Mouse (Mus musculus): Measurements from ENCODE around the gene Ctxn2.
"Not testable (repeated sequence)": the region's sequence is repeated elsewhere in the genome, so short reads cannot be mapped to it uniquely, and the experiment has no call there.

Ctxn2 gene

GRCm38 (mm10) chr2:125135903-125136811 lies at the start of gene Ctxn2:
Ctxn2 (plus strand) TSS chr2:125136692.
- DNase-seq (ENCODE audit: low read depth), result peak; percentile 72

DNA sequence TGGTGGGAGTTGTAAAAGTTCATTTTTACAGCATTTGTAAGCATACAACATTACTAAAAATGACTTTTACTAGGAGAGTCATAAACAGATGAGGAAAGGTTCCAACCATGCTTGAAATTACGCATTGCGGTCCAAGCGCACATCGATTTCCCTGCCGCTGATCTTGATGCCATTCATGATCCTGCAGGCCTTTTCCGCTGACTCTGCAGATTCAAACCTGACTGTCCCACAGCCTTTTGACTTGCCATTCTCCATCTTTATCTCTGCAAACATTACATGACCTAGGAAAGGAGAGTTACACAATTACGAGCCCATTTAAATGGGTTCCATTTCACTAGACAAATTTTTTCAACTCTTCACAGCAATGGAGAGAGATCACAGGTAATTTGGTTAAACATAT lies 47.7 kb upstream of the Ctxn2 start:
- no peak for DNase-seq (ENCODE audit: low read depth)

DNA sequence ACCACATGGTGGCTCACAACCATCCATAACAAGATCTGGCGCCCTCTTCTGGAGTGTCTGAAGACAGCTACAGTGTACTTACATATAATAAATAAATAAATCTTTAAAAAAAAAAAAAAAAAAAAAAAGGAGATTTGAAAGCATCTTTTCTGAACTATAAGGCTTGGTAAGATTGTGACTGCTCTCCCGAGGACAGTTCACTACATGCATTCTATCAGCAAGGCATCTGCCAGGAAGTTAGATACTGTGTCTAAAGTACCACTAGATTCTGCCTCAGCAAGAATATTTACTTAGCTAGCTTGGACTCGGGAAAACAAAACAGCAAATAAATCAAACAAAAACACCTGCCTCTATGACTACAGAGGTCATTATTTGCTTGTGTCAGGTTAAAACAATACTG lies 44.4 kb upstream of the Ctxn2 start:
- DNase-seq (ENCODE audit: low read depth), result not testable (repeated sequence)

DNA sequence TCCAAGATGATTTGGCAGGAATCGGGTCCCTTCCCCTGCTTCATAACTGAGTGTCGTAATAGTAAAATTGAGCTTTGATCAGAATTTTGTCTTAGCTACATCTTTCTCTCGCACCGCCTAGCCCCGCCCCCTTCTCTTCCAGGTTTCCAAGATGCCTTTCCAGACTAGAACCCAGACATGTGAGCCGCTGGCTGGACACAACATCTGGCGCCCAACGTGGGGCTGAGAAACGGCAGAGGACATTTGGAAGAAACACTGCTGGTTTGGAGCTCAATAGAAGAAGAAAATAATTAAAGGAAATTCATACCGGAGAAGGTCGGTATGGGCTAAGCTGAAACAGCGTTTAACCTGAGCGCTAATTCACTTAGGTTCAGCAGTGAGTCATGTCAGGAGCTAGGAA lies 32.0 kb upstream of the Ctxn2 start:
- DNase-seq (ENCODE audit: low read depth), result not testable (repeated sequence)

DNA sequence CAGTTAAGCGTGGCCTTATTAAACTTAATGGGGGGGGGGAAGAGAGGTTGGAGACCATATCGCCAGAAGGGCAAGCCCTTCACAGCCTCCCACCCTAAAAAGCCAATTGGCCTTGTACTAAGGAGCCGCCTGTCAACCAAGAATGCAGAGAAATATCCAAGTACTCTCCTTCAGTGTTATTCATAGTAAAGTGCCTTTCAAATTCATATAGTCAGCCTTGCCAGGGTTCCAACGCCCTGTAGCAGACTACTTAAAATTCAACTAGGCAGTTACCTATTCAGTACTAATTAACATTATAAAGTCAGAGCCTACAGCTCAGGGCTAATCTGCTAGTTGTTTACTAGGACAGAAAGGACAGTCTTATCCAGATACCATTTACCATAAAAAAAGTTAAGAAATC lies 30.0 kb upstream of the Ctxn2 start:
- DNase-seq (ENCODE audit: low read depth), result not testable (repeated sequence)

DNA sequence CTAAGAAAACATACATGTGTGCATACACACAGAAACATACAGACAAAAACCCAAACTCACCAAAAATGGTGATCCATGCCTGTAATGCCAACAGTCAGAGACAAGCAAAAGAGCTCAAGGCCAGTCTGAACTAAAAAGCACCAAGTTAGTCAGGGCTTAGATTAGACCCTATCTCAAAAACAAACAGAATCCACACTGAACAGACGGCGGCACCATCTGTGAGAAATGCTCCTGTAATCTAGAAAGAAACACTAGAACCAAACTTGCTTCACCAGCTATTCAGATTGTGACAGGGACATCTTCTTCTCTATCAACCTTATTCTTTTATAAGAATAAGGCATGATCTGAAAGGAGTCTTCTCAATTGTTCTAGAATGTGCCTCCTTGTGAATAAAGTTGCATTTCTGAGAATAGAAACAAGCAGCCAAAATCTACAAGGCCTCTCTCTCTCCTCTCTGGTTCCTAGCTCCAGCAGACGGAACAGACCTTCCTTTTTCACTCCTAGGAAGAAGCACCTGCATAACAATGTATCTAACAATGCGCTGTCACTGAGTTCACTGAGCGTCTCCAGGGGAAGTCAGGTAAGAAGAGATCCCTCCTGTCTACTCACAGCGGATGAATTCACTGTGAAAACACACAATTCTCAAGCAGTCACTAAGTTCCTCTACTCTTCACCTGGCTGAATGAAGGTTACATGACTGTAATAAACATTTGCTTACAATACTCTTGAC lies 16.9 kb upstream of the Ctxn2 start:
- no peak for DNase-seq (ENCODE audit: low read depth)

GRCm38 (mm10) chr2:125122288-125122623 lies 14.2 kb upstream of the Ctxn2 start:
- no peak for DNase-seq (ENCODE audit: low read depth)

DNA sequence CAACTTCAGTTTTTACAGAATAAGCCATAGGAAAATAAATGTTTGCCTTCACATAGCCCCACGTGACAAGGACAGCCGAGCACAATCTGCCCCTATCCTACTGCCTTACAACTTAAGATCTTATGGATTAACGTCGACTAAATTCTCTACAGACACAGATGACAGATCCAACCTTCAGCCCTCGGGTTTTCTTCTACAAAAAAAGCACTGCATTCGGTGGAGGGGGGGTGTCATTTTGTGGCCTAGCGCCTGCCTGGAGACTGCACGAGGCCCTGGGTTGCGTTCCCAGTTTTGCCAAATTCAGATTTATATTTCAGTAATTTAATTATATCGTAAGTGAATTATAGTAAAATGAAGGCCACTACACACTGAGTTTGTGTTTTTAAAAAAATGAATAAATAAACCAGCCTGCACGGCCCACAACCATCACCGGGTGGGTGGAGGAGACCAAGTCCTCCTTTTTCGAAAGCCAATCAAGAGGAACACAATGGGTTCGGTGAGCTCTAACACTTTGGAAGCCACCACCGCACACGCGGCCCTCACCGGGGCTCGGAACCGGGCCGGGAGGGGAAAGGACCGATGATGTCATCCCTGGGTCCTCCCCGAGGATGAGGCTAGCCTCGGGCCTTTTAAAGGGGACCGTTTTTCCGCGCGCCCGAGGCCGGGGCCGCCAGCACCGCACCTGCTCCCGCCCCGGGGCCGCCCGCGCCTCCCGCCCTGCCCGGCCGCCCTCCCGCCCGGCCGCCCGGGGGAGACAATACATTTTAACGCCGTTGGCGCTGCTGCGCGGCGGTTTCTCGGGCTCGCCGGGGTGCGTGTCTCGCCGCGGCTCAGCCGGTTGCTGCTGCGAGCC lies 13.6 kb upstream of the Ctxn2 start:
- DNase-seq (ENCODE audit: low read depth), result no peak

DNA sequence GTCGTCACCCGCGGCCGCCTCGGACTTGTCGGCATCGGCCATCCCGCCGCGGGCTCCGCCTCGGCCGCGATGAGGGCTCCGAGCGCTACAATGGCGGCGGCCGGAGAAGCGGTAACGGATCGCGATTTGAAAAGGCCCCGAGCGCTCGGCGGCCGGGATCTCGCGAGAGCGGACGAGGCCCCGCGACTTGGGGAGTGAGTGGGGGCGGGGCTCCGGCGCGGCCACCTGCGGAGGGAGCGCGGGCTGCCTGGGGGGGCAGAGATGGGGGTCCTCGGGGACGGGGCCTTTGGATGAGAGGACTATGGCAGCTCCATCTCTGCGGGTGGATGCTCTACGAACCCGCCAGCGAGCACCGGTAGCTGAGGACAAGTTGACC lies 13.0 kb upstream of the Ctxn2 start, which contains the start of gene Myef2:
Myef2 (minus strand) TSS at position 185 of the 376 bp plus-strand sequence.
- peak; percentile 64 for DNase-seq (ENCODE audit: low read depth)

DNA sequence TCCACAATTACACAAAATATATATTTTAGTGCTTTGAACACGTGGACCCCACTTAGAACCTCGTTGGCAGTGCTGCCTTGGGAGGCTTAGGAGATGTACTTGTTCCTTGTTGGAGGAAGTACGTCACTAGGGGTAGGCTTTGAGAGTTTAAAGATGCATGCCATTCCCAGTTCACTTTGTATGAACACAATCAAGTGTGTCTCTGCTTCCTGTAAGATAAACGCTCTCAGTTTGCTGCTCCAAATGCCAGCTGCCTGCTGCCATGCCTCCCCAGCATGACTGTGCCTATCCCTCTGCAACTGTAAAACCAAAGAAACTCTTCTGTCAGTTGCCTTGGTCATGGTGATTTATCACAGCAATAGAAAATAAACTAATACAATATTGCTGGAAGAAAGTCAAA lies 10.7 kb upstream of the Ctxn2 start:
- no peak for DNase-seq (ENCODE audit: low read depth)

DNA sequence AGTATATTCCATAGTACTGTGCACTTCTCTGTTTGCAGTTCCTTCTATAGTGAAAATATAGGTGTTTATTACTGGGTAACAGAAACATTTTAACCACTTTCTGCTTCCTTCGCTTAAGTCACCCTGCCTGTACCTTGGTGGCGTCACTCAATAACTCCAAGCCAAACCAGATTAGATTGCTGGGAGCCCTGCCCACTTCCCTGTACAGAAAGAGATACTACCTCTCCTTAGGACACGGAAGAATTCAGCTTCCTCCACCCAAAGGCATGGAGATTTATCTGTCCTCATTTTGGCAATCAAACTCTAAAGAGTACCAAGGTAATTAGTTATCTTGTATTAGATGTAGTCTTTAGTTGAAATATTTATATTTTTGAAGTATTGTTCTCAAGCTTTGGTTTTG lies 9.7 kb upstream of the Ctxn2 start:
- DNase-seq (ENCODE audit: low read depth), result no peak

DNA sequence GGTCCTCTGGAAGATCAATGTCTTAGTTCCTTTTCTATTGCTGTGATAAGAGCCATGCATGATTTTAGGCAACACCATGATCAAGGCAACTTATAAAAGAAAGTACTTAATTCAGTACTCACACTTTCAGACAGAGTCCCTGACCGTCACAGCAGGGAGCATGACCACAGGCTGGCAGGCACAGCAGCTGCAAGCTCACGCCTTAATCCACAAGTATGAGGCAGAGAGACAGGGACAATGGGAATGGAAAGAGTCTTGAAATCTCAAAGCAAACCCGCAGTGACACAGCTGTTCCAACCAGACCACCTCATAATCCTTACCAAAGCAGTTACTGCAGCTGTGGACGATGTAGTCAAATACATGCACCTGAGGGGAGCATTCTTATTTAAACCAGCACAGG lies 2.4 kb upstream of the Ctxn2 start:
- DNase-seq (ENCODE audit: low read depth), result no peak

DNA sequence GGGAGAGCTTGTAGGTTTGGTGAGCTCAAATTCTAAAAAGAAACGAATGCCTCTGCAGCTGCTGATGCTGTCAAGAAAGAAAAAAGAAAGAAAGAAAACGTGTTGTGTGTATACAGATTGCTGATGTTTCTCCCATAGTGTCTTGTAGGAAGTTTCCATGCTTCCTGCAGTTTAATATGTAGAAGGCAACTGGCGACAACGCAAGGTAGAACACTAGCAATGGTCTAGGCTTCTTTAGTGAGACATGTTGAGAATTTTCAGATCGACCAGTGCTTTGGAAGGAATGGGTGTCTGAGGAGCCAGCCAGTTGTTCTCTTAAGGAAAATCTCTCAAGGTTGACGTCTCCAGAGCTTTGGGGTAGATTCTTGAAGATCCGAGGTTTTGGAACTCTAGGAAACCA lies 354 bp downstream of the Ctxn2 start:
- DNase-seq (ENCODE audit: low read depth), result no peak

GRCm38 (mm10) chr2:125142336-125142735 lies 5.8 kb downstream of the Ctxn2 start:
- DNase-seq (ENCODE audit: low read depth), result no peak

DNA sequence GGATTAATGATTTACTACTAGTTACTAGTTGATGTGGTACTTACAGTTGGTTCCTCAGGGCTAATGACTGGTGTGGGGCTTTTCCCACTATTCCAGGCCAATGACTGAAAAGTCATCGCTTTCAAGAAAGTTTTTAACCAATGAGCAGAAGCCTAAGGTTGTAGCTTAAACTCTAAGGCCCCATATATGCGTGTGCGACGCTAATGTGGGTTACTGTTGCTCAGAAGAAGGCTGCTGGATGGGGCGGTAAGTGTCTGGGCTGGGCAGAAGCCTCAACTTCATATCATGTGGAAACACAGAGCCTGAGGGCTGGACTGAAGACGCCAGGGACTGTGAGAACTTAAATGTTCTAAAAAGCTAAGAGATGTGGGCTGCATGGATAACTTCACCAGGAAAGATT lies 15.9 kb downstream of the Ctxn2 start, which contains the start of gene Slc12a1:
Slc12a1 (plus strand) TSS at position 118 of the 400 bp plus-strand sequence.
- DNase-seq (ENCODE audit: low read depth), result no peak

DNA sequence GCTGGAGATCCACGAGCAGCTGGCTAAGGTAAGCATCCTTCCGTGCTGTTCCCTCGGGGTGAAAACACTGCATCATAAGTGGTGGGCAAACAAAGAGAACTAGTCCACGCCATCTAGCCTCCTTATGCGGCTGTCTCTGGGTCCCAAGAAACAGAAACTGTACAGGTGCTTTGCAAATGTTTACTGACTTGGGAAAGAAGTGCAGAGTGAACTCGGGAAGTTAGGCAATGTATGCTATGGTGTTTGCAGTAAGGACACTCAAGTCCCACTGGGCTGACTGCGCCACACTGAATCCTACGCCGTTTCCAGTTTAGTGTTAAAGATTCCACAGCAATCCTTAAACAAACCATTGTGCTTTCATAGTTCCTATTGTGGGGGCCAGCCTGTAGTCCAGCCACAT lies 17.8 kb downstream of the Ctxn2 start:
- DNase-seq (ENCODE audit: low read depth), result no peak

- no peak for DNase-seq (ENCODE audit: low read depth)
Measured at GRCm38 (mm10) chr2:125155504-125155903, 19.0 kb downstream of the Ctxn2 start.

DNA sequence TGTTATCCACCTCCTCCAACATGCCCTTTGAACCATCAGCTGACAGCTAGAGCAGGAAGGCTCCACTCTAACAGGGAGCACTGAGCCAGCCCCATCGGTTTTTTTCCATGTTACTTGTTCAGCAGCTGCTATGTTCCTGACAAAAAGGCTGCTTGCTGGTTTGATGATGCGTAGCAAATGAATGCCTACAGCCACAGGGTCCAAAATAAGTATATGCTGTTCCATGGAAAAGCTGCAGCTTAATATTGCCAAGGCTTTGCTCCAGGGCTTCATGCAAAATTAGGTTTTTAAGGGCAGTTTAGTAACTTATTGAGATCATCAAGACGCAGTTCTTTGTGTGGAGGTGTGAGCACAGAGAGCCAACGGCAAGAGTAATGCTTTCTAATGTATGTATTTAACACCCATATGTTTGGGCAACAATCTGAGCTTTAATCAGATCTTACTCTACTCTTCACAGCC lies 25.5 kb downstream of the Ctxn2 start:
- DNase-seq (ENCODE audit: low read depth), result no peak

DNA sequence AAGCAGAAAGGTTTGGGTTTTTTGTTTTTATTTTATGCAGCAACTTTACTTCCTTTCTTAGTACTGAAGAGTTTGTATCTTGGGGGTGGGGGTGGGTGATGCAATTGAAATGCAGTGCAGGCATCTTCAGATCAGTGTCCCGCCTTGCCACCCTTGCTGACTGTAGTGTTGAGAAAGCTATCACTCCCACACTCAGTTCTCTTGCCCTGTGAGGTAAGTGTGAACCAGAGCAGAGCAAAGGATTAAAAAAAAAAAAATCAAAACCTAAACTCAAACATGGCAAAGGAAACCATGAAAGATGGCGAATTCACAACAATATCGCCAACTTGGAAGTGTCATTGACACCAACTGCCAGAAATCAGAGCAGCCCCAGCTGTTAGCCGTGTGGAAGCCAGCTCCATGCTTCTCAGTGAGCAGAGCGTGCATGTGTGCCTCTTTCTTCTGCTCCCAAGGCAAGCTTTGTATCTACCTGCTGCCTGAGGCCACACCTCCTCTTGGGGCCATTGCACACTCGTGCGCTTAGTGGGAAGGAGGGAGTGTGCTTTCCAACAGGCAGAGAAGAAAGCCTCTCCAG lies 41.8 kb downstream of the Ctxn2 start:
- DNase-seq (ENCODE audit: low read depth), result no peak

GRCm38 (mm10) chr2:125187904-125188303 lies 51.4 kb downstream of the Ctxn2 start:
- DNase-seq (ENCODE audit: low read depth), result no peak

DNA sequence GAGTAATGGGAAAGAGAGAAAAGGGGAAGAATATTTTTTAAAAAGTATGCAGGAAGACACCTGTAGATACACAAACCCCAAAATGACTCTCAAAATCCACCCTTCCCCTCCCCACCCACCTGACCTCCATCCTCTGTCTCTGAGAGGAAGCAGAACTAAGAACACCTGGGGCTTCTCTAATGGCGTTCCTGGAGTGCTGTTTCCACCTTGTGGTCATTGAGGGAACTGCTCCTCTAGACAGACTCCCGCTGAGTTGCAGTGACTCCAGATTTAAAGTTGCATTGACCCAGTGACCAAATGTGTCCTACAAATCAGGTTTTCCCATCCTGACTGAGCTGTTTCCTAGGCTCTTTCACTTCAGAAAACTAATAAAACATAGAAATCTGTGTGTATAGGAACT lies 52.7 kb downstream of the Ctxn2 start:
- DNase-seq (ENCODE audit: low read depth), result peak; percentile 44

- DNase-seq (ENCODE audit: low read depth), result no peak
Measured at GRCm38 (mm10) chr2:125192905-125193304, 56.4 kb downstream of the Ctxn2 start.

Data from c-Kit-positive CD71-positive TER-119-negative erythroid progenitor cells, embryonic 14.5 days (primary cell).